Mouse (Mus musculus) ES-E14 (cell line): Measurements from ENCODE around the gene Oaz3.

Experiments used
- CHD2 ChIP-seq: IDR thresholded peaks from 2 replicates; pipeline ENCODE4 v1.6.1; 2014; ENCODE audit warnings: mild to moderate bottlenecking, low read depth, low read length, inconsistent platforms
- HCFC1 ChIP-seq: IDR thresholded peaks from 2 replicates; pipeline ENCODE4 v1.6.1; 2012; ENCODE audit warnings: low read length, inconsistent platforms, borderline replicate concordance; ENCODE audit not compliant: insufficient read depth
- MAFK ChIP-seq: IDR thresholded peaks from 2 replicates; pipeline ENCODE4 v1.6.1; 2014; ENCODE audit warnings: mild to moderate bottlenecking, low read depth, low read length, inconsistent platforms; ENCODE audit not compliant: insufficient read depth
- ZC3H11A ChIP-seq: IDR thresholded peaks from 2 replicates; pipeline ENCODE4 v1.6.1; 2012; ENCODE audit warnings: low read depth, mild to moderate bottlenecking, inconsistent platforms, low read length, borderline replicate concordance
- ZNF384 ChIP-seq: IDR thresholded peaks from 2 replicates; pipeline ENCODE4 v1.6.1; 2012; ENCODE audit warnings: low read depth, low read length, inconsistent platforms

- TF ChIP-seq ZC3H11A (no peak), MAFK (no peak), ZNF384 (no peak), HCFC1 (no peak), CHD2 (no peak)
Measured at GRCm38 (mm10) chr3:94383476-94383875, 60.2 kb downstream of the Oaz3 start.
